Mouse (Mus musculus): ENCODE data around the gene Rhag. TPM values are rescaled to one million over a fixed set of nuclear protein-coding genes. Genes with fewer than 3 reads are reported as not detected.

Rhag gene
- total RNA-seq (2021), result not detected
- long read RNA-seq, experiment 1, result 0 reads
- long read RNA-seq, experiment 2, result 0 reads

DNA sequence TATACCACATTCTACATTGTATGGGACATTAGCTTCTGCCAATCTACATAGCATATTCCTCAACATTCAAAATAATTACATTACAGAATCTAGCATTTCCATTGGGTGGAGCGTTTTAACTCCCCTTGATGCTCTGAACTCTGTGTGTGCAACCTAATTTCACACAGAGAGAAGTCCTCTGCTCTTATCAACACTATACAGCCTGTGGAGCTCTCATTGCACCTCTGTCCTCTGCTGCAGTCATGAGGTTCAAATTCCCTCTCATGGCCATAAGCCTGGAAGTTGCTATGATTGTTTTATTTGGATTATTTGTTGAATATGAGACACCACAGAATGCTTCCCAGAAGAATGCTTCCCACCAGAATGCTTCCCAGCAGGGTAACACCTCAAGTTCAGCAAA, at the start of gene Rhag:
Gene Rhag, plus strand, starts transcription at position 193 of the 400 bp plus-strand sequence.
- no peak for DNase-seq (ENCODE audit: low spot score in 2 of 2)
- intact Hi-C loops (cut with DNase I), result no loop called here

DNA sequence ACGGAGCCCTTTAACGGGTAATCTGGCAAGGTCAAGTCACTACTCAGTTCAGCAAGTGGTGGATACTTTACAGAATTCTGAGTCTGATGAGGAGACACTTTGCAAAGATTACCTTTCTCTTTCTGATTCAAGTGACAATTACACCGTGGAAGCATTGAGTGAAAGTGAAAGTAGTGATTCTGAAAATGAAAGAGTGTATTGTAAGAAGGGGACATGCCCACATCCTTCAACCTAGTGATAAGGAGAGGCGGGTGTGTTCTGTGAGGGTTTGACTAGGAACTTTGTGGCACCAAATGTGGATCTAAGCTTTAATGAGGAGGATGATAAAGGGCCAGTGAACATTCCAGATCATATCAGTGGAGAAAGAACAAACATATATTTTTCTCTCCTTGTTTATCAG, 47.3 kb upstream of the Rhag start:
- DNase-seq (ENCODE audit: low spot score in 2 of 2), result no peak
- intact Hi-C loops (cut with DNase I), result no loop called here

DNA sequence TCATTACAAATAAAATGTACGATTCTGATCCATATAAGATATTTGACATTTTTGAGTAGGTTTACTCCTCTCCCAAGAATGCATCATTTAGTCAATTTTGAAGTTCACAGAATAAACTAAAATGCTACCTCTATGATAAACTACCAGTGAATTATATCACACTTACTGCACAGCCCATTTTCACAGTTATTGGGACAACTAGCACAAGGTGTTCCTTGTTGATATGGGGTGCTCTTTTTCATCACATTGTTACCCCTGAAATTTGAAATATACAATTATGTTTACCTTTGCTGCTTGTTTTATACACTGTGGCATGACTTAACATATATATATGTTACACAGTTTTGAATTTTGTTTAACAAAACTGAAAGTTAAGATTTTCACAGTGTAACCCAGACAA, 43.8 kb upstream of the Rhag start:
- DNase-seq (ENCODE audit: low spot score in 2 of 2), result no peak
- intact Hi-C loops (cut with DNase I), result no loop called here

DNA sequence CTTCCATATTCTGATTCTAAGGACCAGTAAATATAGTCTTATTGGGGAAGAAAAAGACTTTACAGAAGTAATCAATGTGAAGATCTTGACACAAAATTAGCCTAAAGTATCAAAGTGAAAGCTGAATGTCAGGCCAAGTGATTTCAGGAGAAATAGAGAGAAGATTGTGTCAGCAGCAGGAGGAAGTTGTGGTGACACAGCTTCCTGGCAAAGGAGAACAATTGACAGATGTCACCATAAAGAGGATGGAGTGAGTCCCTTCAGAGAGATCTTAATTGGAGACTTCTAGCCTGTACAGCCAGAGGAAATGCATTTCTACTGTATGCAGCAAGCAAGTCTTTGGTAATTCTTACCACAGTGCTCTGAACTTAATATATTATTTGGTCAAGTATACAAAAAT, 21.0 kb upstream of the Rhag start:
- intact Hi-C loops (cut with DNase I), result no loop called here
- DNase-seq (ENCODE audit: low spot score in 2 of 2), result no peak

DNA sequence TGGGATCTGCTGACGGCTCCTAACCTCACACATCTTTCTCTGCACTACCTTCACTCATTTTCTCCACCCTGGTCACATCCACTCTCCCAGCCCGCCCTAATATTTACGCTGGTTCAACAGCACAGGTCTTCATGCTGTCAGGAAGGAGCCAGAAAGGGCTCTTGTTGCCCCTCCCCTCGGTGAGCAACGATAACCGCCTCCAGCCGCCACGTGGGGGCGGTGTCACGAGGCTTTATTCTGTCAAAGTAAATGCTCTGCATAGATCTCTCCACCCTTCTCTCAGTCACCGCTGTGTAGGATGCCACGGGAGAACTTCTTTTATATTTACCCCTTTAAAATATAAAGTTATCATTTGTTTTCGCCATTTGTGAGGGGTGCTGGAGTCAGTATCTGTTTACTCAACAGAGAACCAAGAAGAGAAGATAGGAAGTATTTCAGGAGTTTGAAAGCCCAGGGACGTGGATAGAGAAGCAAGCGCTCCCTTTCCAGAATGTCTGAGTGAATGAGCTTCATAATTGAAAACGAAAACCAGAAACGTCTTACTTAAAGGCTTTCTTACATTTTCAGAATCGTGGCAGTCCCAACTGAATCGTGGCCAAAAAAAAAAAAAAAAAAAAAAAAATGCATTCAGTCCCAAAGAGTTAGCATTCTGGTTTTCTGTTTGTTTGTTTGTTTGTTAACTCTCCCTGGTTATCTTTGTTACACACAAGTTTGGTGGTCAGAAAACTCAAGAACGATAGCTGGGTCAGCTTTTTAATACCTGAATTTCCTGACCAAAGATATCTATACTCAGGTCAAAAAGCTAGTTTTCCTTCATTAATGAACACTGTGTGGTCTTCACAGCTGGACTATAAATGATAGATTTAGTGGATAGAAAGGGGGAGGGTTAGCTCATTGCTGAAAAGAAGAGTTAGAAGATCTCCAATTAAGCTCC, 16.7 kb upstream of the Rhag start:
- intact Hi-C loops (cut with DNase I), result no loop called here
- peak; percentile 3 for DNase-seq (ENCODE audit: low spot score in 2 of 2)

DNA sequence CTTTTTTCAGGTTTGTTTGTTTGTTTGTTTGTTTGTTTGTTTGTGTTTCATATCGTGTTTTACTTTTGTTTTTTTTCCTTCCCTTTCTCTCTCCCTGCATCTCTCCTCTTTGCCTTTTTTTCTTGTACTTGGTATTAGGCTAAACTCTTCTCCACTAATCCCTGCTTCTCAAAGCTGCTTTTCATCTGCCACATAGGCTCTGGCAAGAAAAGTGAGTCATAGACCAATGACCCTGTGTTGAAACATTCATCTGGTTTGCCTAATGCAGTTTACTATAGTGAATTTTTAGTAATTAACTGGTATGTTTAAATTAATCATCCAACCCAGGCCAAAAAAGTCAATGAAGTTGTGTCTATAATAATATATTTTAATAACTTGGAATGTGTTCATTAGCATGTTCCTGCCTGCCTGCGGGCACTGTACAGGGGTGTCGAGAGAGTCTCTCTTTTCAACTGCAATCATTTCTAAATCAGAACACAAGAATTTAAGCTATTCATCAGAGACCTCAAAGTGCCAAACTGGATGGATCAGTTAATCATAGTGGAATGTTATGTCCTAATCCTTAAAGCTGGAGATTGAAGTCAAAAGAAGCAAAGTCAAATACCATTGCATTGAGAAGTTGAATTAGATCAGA, 8.1 kb upstream of the Rhag start:
- intact Hi-C loops (cut with DNase I), result no loop called here
- no peak for DNase-seq (ENCODE audit: low spot score in 2 of 2)

DNA sequence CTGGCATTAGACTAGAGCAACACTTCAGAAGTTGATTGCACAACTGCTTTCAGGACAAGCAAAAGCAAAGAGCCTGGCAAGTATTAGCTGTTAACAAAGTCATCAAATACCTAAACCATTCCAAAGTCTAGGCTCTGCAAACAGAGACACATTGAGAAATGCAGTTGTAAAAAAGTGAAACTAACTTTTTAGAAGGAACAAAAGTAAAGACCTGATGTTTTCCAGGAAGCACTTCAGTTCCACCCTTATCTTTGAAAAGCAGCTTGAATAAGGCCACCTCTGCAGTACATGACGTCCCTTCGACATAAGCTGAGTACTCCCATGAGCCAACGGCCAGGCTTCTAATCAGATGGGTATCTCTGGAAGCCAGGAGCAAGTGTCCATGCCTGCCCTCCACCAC, 4.4 kb upstream of the Rhag start:
- DNase-seq (ENCODE audit: low spot score in 2 of 2), result no peak
- intact Hi-C loops (cut with DNase I), result no loop called here

DNA sequence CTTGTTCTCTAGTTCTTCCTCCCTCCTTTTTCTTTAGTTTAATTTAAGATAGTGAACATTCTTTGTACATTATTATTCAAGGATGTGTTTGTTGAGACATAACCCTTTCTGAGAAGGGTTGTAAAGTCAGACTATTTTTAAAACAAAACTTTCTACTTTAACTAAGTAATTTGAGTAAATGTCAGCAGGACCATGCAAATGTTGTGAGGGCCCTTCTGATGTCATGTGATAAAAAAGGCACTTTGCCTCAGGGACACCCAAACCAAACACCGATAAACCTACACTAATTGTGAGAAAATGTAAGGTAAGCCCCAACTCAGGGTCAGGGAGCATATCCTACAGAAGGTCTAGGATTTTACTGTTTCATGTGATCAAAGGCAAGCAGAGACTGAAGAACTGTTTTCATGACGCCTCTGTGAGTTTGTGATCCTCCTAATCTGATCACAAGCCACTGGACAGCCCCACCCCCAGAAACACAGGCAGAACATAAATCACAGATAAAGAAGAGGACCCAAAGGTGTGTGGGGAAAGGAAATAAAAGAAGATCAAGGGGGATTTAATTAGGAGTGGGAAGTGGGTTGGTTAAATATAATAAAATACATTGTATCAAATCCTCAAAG, 3.9 kb upstream of the Rhag start, which contains the start of gene Crisp2:
Gene Crisp2, minus strand, starts transcription at position 51 of the 620 bp plus-strand sequence.
- intact Hi-C loops (cut with DNase I), result no loop called here
- no peak for DNase-seq (ENCODE audit: low spot score in 2 of 2)

DNA sequence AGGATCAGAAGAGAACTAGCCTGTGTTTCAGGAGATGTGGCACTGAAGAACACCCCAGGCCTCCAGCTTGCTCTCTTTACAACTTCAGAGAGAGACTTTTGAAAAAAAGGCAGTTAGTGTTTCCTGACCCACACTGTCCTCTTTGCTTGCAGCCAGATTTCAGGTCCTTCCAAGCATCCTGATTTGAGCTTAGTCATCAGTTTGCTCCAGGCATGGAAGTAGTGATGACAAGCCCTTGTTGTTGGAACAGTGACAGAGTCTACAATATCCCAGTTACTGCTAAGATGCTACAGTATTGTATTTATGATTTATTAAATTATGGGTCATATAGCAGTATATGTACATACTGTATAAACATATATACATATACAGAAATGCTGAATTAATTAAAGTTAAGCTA, 2.9 kb upstream of the Rhag start:
- DNase-seq (ENCODE audit: low spot score in 2 of 2), result no peak
- intact Hi-C loops (cut with DNase I), result no loop called here

DNA sequence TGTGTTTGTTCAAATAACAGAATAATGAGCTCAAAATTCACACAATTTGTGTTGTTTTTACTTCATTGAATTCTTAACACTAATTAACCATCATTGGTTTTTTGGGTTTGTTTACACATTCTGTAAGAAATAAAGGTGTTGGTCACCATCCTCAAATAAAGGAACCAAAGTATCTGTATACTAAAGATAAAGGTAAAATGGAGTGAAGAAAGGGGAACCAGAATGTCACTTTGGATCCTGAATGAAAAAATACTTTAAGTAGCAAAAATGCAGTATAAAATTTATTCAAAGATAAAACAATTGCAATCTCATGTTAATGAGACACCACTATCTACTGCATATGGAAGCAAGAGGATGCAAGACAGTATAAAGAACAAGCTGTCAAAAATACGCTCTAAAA, 634 bp downstream of the Rhag start:
- DNase-seq (ENCODE audit: low spot score in 2 of 2), result no peak
- intact Hi-C loops (cut with DNase I), result no loop called here

DNA sequence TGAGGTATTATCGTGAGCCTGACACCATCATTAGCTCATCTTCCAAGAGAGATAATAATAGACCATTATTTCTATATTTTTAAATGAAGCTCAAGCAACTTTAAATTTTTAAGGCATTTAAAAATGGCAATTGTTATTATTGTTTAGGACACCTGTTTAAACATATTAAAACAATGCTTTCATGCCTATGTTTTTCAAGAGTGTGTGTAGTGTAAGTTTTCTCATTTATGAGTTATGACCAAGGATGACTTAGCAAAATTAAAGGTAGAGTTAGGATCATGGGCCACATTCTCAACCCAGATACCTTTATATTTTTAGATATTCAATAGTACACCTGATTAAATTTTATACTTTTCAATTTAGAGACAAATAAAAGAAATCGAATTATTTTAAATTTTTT, 1.3 kb downstream of the Rhag start:
- no peak for DNase-seq (ENCODE audit: low spot score in 2 of 2)
- intact Hi-C loops (cut with DNase I), result no loop called here

DNA sequence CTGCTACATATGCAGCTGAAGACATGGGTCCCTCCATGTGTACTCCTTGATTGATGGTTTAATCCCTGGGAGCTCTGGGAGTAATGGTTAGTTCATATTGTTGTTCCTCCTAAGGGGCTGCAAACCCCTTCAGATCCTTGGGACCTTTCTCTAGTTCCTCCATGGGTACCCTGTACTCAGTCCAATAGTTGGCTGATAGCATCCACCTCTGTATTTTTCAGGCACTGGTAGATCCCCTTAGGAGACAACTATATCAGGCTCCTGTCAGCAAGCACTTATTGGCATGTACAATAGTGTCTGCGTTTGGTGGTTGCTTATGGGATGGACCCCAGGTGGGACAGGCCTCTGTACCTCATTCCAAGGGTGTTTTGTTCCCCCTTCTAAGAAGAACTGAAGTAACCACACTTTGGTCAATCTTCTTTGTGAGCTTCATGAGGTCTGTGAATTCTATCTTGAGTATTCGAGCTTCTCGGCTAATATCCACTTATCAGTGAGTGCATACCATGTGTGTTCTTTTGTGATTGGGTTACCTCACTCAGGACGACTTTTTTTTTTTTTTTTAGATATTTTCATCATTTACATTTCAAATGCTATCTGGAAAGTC, 6.5 kb downstream of the Rhag start:
- intact Hi-C loops (cut with DNase I), result no loop called here
- no peak for DNase-seq (ENCODE audit: low spot score in 2 of 2)

DNA sequence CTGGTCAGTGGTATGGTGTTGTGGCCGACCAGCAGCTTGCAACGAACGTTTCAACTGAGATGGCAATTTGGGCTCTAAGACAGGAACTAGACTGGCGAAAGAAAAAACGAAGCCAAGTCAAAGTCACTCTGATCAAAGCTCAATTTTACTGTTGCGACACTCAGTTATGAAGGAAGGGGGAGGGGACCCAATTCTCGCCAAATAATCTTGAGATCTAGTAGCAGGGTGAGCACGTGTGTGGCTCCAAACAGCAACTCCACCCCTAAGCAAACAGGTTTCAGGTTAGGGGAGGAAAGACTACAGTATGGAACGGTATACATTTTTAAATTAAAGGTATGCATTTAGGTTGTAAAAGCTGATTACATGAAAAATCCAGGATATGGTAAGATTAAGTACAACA, 10.6 kb downstream of the Rhag start:
- intact Hi-C loops (cut with DNase I), result no loop called here
- DNase-seq (ENCODE audit: low spot score in 2 of 2), result no peak

DNA sequence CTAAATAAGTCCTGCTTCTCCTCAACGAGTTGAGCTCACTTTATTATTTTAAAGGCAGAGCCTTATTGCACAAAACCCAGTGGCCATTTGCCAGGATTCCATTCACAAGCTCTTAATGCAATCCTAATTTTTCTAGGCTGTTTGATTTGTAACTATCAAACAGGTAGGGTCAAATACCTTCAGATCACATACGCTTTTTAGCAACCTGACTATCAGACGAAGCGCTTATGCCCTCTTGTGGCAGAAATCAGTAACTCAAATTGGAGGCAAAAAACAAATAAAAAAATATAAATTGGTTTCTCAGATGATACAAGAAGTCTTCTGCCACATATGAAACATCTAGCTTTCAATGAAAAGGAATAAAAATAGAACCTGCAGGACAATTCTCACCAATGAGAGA, 12.9 kb downstream of the Rhag start:
- intact Hi-C loops (cut with DNase I), result no loop called here
- peak; percentile 9 to 10 for DNase-seq (ENCODE audit: low spot score in 2 of 2)

DNA sequence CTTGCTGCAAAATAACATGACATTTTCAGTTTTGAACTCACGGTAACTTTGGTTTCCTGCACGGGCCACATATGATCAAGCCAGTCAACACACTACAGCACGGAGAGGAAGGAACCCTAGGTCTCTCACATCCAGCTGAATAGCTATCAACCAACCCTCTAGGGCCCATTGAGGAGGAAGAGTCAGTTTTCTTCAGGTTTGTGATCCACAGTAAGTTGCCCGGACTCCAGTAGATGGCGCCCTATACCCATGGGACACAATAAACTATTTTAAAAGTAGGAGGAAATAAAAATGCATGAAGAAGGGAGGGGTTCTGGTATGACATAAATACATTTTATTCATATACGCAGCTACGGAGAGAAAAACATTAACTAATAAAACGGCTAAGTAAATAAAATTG, 13.6 kb downstream of the Rhag start:
- DNase-seq (ENCODE audit: low spot score in 2 of 2), result peak; percentile 16 to 18

DNA sequence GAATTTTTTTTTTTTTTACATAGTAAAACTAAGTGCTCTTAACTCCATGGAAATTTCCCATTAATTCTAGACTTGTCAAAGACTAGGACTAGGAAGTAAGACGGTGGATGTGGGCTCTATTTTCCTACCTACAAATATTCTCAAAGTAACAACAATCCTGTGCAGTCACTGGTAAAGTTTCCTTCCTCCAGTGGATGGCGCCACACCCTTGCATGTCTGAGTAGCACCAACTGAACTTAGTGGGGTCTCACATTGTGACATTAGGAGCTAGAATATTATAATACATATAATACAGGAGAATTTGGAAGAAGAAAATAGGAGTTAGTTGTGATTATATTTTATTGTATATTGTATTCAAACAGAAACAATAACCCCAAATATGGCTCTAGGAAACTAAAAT, 20.9 kb downstream of the Rhag start:
- intact Hi-C loops (cut with DNase I), result no loop called here
- no peak for DNase-seq (ENCODE audit: low spot score in 2 of 2)

More for the DNA sequence above, 13.6 kb downstream of the Rhag start:
- intact Hi-C loops (cut with DNase I), result no loop called here

DNA sequence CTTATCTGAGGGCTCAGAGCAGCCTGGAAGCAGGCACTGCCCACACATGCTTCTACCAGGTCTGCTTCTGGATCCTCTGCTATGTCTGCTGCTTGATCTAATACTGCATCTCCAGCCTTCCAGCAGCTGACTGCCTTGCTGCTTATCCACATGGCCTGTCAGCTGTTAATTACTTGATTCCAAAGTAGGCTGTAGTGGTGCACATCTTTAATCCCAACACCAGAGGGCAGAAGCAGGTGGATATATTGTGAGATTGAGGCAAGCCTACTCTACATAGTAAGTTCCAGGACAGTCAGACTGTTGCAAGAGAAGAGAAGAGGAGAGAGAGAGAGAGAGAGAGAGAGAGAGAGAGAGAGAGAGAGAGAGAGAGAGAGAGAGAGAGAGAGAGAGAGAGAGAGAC, 26.4 kb downstream of the Rhag start:
- intact Hi-C loops (cut with DNase I), result no loop called here
- peak in 1 of 2 experiments; percentile 7 for DNase-seq (ENCODE audit: low spot score in 2 of 2)

DNA sequence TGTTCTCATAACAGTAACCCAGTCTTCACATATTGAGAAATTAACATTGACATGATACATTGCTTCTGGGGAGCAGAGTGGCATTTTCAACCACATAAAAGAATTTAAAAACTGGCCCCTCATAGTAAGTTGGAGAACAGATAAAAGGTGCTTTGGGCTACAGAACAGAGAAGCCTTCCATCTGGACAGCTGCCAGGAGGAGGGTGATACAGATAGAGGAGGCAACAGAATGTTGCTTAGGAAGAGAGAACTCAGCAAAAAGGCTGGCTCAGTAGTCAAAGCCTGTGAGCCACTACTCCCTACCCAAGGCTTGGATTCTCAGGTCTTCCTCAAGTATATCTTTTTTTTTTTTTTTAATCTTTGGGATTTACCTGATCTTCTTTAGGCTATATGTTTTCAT, 44.1 kb downstream of the Rhag start:
- no peak for DNase-seq (ENCODE audit: low spot score in 2 of 2)
- intact Hi-C loops (cut with DNase I), result no loop called here

DNA sequence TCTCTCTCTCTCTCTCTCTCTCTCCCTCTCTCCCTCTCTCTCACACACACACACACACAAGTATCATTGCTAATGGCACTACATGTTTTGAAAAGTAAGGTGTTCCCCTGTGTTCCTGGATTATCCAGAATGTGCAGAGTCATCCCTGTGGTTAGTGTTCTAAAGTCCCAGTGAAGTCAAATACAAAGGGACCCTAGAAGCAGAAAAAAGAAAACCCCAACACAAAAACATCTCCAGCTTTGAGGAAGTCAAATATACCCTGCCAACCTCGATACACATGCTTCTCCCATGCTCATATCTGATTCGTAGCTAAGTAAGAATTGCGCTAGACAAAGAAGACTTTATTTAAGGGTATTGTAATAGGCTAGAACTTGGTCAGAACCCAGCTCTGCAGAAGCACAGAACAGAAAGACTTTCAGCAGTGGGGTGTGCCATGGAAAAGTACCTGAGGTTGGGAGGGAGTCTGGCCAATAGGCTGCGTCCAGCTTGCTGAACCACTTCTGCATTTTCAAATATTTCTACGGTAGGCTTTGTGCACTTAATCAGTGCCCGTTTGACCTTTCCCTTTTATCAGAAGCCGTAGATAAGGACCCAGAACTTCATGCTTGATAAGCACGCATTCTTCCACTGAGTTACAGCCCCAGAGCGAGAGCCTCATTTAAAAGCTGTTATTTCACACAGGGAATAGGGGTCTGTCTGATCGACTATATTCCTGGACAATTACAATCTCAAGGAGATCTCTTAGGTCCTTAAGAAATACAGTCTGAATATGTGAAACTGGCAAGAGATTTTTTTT, 58.2 kb downstream of the Rhag start:
- no peak for DNase-seq (ENCODE audit: low spot score in 2 of 2)
- intact Hi-C loops (cut with DNase I), result no loop called here
